Mouse (Mus musculus) layer of hippocampus, adult 11-12 months (tissue): ENCODE results near the gene Cep128.
"Not testable (repeated sequence)": the region's sequence is repeated elsewhere in the genome, so short reads cannot be mapped to it uniquely, and the experiment has no call there.

Experiments used
- DNase-seq: peaks from one replicate; pipeline ENCODE4 v3.0.0; 2022; ENCODE audit warnings: low spot score

Cep128 gene

DNA sequence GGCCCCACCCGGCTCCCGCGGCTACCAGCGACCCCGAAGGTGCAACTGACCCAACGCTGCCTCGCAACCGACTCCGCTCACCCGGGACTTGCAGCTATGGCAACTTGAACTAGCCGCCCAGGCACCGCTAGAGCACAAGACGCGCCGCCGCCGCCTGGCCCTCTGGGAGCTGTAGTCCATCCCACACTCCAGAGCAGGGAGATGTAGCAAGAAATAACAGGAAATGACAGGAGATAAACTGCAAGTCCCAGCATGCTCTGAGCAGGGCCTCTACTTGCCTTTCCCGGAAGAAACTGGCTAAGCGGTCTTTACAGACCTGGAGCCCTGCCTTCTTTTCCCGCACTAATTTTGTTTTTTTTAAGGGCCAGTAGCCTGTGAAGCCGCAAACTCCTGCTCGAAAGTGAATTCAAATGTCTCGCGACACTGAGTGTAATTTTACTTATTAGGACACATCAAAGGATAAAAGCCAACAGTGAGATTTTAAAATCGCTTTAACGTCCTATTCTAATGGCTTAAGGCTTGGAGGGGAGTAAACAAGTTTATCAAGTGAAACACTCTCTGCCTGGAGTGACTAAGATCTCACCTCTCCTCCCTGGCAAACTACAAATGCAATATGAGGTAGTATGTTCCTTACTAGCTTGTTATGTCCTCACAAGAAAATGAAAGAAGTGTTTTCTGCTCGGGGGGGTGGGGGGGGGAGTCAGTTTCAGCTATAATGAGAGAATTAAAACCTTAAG, at the start of gene Cep128, which contains the start of gene Tshr:
TSS of gene Cep128 (minus strand) at position 129 of the 737 bp plus-strand sequence.
TSS of gene Tshr (plus strand) at position 283 of the 737 bp plus-strand sequence.
- DNase-seq: peak; percentile 93

DNA sequence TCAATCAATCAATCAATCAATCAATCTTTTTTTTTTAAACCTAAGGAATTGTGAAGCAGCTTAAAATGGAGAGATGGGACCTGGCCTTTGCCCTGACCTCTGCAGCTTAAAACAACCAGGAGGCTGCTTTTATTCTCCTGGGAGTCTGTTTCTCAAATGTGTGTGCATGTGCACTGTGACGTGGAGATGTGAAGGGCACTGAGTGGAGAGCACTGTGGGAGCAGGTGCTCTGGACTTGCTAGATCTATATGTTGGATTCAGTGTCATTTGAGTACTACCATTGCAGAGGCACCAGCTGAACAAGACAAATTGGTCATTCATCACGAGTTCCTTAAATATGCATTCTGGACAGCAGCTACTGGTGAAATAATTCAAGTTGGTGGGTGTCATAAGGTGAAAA, 42.9 kb upstream of the Cep128 start:
- DNase-seq: no peak

DNA sequence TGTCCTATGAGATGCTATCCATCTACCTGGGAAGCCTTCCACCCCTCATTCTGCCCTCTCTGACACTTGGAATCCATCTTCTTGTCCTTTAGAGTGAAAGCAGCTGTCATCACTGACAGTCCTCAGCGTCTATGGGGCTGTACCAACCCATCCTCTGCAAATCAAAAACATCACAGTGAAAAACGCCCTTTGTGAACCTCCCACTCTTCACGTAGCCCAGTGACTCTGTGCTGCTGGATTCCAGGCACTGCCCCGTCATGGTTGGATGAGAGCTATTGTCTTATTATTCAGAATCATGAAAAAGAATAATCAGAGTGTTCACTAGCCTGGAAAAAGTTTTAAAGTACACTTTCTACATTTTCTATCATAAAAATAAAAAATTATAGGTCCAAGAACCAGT, 42.3 kb upstream of the Cep128 start:
- DNase-seq: no peak

DNA sequence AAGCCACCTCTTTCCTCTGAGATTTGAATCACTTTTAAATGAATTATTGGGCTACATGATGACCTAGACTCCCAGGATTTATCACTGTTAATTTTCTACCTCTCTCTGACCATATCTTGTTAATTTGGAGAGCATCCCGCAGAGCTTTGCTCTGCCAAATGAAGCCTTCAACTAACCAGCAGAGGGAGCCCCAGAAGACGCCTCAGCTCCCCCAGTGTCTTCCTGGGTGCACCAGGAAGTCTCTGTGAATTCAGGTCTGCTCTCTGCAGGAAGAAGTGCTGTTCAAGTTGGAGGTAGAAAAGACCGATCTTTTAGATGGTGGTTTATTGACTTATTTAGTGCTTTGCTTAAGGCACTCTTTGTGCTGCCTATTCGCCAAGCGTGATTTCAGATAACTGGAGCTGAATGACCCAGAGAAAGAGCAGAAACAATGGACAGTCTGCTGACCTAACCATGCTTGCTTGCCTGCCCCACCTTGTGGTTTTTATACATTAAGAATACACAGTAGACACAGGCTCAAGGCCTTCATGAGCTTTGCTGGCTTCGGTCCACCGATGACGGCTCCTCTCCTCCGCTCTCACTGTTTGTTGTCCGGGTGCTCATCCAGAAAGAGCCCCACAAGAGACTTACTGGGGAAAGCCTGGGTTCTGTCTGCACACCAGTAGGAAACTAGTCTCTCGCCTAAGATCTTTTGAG, 39.1 kb upstream of the Cep128 start:
- DNase-seq: peak; percentile 32

DNA sequence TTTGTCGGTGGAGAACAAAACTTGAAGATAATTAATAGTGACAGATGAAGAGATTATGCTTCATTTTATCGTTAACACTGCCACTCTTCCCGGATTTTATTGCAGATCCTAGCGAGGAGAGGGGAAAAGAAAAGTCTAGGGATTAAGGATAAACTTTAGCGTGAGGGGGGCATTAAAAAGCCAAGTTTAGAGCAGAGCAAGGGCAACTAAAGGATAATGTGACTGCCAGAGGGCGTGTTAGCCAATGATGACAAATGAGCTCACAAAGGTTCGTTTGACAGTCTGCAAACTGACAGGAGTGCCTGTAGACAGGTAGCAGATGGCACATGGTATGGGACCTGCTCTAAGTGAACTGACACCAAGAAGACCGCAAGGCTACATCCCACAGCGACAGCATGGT, 37.1 kb upstream of the Cep128 start:
- DNase-seq: no peak

DNA sequence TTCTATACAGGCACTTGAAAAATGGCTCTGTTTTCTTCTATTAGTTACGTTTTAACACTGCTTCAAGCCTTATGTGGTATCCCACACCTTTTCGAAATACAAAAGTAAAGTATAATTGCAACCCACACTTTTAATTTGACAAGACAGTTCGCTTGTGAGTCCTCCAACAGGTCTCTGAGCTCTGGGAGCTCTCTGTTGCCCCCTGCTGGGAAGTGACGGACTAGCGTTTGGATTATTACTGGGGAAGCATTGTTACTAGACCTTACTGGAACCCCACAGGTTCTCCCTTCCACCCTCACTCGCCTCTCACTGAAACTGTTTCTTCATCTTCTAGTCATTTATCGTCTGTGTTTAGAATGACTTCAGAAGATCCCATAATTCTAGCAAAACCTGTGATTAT, 34.6 kb upstream of the Cep128 start:
- peak; percentile 66 for DNase-seq

DNA sequence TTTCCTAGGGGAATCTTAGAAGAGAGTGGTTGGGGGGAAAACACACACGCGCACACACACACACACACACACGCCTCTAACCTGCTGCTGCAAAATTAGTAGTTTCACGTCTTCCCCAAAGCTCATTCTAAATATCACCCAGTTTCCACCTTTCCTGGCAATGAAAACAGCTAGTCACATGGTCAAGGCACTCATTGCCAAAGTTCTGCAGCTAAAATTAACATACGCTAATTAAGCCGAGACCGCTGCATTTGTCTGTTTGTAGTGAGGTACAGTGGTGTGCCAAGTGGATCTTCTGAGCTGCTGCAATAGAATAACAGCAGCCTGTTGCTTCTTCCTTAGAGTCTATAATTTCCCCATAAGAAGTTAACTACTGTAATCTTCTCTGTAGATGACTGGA, 32.6 kb upstream of the Cep128 start:
- no peak for DNase-seq

DNA sequence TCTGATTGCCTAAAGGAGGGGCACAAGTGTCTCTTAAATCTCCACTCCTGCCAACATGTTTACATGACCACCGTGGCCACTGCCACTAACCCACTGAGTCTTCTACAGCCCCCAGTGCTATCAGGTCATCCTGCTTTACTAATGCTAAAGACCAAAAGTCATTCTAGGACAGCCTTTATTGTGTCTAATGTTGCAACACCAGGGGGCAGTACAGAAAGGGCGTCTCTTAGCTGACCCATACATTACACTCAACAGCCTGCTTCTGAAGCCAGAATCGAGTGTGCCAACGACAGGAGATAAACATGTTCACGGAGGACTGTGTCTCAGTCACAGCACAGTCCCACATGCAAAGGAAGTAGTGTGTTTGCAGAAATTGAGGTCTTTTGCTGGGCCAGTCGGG, 30.9 kb upstream of the Cep128 start:
- DNase-seq: no peak

DNA sequence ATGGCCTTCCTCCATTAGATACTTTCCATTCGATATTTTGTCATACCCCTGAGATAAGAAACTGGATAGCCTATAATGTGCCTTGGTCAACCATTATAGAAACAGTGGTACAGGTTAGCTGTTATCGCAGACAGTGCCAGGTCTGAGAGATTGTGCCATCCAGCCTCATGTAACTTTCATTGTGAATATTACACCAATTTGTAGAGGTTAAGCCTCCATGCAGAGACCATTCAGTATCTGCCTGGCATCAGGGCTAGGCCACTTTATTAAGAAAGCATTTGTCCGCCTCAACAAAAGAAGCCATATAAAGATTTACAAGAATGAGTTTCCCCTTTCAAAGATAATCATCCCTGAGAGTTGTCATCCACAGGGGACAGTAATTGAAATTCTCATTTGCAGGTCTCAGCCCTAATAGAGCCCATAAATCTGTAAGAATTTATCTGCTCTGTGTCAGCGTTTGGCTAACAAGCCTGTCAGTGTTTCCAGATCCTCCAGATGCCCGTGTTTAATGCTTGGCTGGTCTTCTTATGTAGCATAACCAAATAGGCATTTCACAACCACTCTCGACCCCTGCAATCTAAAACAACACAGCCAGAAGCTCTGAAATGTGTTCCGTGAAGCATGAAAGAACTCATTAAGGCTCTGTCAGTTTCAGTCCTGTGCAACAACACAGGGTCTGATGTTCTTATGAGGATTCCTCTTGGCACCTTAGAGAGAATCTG, 28.4 kb upstream of the Cep128 start:
- no peak for DNase-seq

DNA sequence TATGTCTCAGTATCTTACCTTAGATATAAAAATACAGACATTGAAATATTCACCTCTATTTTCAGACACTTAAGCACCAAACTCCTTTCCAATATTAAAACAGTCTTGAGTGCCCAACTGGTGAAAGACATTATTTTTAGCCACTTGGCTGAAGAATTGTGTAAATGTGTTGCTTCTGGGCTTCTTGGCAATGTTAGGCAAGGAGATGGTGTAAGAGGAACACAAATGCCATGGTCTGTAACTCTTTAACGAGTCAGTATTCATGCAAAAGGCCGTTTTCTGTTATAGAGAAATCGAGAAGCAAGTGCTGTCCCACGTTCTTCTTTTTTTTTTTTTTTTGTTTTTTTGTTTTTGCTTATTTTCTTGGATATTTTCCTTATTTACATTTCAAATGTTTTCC, 26.1 kb upstream of the Cep128 start:
- DNase-seq: no peak

DNA sequence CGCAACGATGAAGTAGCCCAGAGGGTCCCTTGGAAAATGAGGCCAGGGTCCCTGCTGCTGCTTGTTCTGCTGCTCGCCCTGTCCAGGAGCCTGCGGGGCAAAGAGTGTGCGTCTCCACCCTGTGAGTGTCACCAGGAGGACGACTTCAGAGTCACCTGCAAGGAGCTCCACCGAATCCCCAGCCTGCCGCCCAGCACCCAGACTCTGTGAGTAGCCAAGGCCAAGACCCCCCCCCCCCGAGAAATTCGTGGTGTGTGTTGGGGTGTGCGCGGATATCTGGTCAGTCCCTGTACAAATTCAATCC, 16.8 kb upstream of the Cep128 start:
- no peak for DNase-seq

DNA sequence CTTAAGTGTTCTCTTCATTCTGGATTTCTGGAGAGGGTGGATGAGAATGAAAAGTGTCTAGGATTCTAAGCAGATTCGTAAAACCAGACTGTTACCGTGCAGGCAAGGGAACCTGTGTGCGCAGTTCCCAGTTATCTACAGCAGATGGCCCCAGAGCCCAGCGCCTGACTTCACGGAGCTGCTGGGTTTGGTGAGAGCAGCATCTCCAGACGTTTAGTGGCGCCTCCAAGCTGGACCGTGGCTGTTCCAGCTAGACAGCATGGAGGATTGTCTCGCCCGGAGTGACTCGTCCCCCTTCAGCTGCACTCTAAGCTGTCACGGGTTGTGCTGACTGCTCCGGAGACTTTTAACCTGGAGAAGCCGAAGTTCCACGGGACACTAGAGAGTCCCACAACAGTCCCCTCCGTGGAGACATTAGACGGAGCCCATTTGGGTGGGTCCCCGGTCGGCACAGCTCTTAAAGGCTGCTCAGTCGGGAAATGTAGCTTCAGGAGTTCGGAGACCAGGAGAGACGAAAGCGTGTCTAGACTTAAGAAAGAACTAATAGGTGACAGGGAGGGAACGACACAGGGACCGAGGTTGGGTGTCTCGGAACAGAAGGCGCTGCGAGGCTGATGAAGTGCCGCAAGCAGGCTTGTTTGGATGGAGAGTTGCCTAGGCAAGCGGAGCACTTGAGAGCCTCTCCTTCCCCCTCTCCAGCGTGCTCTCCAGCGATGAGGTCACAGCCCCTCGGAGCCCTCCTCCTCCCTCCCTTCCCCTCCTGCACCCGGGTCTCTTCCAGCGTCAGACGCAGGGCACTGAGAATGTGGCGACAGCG, 16.2 kb upstream of the Cep128 start:
- peak; percentile 76 for DNase-seq

DNA sequence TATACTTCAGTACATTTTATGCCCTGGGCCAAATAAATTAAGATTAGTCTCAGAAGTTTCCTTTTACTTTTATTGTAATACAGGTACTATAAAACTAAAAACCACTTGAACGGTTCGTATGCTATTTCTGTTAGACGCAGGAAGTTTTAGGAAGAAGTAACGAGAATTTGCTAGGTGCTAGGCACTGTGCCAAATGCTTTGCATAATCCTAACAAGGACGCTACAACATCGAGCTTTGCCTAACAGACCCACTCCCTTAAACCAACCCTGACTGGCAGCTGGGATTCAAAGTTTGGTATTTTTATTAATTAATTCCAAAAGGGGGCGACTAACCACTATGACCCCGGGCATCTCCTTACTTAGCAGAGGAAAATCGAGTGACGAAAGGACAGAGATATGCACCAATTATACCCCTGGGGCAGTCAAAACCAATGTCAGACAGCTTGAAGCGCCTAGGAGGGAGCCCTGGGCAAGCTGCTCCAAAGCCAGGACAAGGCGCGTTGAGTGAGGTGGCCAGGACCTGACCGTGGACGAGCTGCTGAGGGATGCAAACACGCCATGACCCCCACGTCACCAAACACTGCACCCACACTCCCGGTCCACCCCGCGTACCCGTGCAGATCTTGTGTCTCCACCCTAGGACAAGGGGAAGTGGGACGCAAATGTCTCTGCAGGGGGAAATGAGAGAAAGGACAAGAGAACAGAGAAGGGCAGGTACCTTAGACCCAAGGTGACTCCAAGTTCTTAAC, 519 bp downstream of the Cep128 start:
- peak; percentile 3 for DNase-seq

DNA sequence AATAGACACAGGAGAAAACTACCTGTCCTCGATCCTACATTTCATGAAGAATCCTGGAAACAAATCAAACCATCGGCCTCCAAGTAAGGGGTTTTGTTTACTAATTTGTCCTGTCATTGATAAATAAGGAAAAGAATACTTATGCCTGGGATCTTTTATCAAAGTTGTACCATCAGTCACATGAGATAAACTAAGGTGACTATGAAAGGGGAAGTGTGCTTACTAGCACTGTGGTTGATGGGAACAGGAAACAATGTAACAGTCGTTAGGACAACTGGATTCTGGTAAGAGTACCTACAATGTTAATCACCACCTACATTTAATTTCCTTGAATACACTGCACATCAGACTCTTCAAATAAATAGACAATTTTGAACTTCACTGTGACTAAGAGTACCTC, 15.0 kb downstream of the Cep128 start:
- DNase-seq: no peak

DNA sequence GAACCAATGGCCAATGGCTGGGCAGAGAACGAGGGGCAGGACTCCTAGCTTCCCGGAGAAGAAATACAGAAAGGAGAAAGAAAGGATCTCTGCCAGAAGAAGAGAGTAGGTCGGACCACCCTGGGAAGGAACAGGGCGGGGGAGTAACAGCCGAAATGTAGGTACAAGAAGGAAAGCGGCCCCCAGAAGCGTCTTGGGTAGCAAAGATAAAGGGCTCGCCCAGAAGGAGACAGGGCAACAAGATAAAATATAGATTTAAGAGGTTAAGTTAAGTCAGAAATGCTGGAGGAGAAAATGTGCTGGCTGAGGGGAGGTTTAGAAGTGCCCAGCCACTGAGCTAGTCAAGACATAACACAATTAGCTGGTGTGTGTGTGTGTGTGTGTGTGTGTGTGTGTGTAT, 30.4 kb downstream of the Cep128 start:
- DNase-seq: no peak

DNA sequence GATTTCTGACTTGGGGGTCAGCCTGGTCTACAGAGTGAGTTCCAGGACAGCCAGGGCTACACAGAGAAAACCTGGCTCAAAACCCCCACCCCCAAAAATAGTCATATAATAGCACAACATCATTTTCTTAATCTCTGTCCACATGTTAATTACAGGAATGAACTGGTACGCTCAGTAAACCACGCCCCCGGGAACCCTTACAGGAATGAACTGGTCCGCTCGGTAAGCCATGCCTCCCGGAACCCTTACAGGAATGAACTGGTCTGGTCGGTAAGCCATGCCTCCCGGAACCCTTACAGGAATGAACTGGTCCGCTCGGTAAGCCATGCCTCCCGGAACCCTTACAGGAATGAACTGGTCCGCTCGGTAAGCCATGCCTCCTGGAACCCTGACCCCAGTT, 45.6 kb downstream of the Cep128 start:
- not testable (repeated sequence) for DNase-seq

DNA sequence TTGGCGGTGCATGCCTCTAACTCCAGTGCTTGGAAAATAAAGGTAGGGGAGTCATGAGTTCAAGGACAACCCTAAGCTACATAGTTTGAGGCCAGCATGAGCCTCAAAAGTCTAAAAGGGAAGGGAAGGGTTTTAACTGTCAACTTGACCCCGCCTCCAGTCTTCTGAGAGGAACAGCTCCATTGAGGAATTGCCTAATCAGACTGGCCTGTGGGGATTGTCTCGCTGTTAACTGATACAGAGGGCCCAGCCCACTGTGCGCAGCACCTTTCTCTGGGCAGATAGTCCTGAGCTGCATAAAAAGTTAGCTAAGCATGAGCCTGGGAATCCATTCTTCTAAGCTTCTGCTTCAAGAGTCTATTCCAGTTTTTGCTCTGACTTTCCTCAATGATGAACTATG, 56.7 kb downstream of the Cep128 start:
- DNase-seq: no peak

DNA sequence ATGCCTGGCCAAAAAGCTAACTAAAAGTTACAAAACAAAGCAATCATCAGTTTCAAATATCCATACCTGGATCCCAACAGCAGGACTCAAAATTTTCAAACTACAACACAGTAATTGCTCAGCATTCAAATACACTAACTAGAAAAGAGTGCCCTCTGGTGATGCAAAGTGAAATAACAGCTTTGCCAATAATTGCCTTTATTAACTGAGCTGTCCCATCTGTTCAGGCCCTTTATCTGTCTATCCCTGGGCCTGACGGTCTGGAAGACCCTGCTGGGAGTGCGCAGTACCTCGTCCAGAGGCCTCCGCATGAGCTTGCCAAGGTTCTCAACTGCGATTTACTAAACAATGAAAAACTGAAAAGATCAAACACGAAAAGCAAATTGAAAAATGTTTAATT, 58.1 kb downstream of the Cep128 start:
- DNase-seq: peak; percentile 52

DNA sequence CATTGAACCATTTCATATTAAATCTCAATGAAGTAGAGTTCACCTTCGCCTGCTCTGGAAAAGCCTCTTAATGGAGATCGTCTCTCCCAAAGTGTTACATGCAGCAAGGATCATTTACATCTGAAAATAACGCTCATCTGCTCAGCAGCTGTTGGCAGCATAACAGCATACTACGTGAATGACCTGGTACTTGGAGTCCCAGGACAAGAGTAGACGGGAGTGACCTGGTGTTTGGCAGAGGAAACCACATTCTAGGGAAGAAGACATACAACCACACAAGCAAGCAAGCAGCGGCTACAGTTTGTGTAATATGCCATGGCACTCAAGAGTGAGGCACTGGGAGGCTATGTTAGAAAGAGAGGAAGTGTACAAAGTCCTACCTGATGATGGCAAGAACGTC, 69.2 kb downstream of the Cep128 start:
- DNase-seq: no peak

DNA sequence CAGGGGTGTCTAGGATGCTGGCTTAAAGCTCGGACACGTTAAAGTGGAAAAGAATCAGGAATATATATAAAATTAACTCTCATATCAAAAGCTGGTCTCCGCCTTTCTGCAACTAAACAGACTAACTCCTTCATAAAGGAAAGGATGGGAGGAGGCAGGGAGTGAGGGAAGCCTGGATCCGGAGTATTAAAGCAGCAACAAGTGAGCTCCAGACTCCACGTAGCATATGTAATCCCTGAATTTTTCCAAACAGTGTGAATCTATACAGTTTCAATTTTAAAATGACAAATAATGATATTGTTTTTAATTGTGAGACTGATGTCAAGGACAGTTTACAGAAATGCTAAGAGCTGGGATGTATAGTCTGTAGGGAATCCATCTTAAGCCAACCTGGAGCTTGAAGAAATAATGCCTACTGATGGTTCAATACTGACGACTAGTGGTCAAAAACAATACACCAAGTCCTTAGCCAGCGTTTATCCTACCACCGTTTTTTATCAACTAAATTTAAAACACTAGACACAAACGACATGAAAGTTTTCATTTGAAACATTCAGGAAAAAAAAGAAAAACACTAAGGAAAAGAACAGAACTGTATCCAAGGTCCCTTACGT, 70.1 kb downstream of the Cep128 start:
- DNase-seq: peak; percentile 45

DNA sequence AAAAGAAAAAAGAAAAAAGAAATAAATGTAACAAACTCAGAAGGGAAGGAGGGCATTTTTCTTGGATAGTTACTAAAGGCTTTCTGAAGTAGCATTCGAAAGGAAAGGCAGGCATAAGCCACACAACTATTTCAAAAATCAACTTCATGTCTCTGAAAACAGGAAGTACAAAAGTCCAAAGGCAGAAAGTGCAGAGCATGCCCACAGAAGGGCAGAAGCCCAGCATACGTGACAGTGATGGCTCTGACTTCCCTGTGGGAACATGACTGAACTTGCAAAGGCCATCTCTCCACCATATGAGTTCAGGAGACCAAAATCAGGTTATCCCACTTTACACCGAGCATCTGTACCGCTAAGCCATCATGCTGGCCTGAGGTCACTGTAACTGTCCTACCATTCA, 71.6 kb downstream of the Cep128 start:
- no peak for DNase-seq
